Mouse (Mus musculus) MEL (cell line): ENCODE measurements around the gene Lsmem1.

Experiments
- BHLHE40 ChIP-seq: IDR thresholded peaks from 2 replicates; pipeline ENCODE4 v1.6.1; 2012; ENCODE audit warnings: low read depth, mild to moderate bottlenecking, inconsistent platforms, low read length, improper control_type of control experiment, borderline replicate concordance
- ETS1 ChIP-seq: IDR thresholded peaks from 2 replicates; pipeline ENCODE4 v1.6.1; 2012; ENCODE audit warnings: low read depth, mild to moderate bottlenecking, inconsistent platforms, low read length, improper control_type of control experiment, moderate library complexity
- MAX ChIP-seq: IDR thresholded peaks from 2 replicates; pipeline ENCODE4 v1.6.1; 2011; ENCODE audit warnings: low read length, improper control_type of control experiment
- MAZ ChIP-seq: IDR thresholded peaks from 2 replicates; pipeline ENCODE4 v1.6.1; 2012; ENCODE audit warnings: low read depth, mild to moderate bottlenecking, inconsistent platforms, low read length, improper control_type of control experiment
- RCOR1 ChIP-seq: IDR thresholded peaks from 2 replicates; pipeline ENCODE4 v1.6.1; 2012; ENCODE audit warnings: low read depth, mild to moderate bottlenecking, inconsistent platforms, low read length, improper control_type of control experiment

DNA sequence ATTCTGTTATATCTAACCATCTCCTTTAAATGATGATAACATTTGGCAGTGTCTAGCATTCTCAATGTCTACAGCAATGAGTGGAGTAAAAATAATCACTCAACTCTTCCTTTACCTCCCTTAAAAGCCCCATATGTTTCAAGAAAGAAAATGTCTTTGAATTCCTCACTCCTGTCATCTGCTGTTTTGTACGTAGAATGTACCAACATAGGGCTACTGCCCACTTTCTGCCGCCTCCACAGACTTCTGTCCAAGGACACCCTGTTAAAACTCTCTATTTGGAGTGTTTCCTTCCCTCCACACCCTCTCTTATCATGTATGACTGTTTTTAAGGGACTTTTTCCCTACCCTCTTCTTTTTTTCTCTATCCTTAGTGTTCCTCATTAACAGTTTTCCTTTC, 32.3 kb upstream of the Lsmem1 start:
- TF ChIP-seq RCOR1 (no peak), ETS1 (no peak), MAX (no peak), BHLHE40 (no peak), MAZ (no peak)
